Mouse (Mus musculus) heart, adult 2 months (tissue): Measurements from ENCODE around the gene Prpsap1.
A peak's percentile ranks its signal among the peaks of the same experiment; 100 is the strongest.

ENCODE experiments used
- CTCF ChIP-seq: fragments of 200-600 bp; IDR thresholded peaks from 2 replicates; pipeline ENCODE4 v1.8.1; 2022; ENCODE audit warnings: antibody characterized with exemption, mild to moderate bottlenecking, moderate library complexity
- EP300 ChIP-seq: fragments of 200-500 bp; IDR thresholded peaks from 2 replicates; pipeline ENCODE4 v1.6.1; 2011; ENCODE audit warnings: low read depth, low read length, control low read depth; ENCODE audit not compliant: insufficient read depth
- POLR2A ChIP-seq: fragments of 200-500 bp; IDR thresholded peaks from 2 replicates; pipeline ENCODE4 v1.6.1; 2011; ENCODE audit warnings: mild to moderate bottlenecking, low read depth, low read length, control low read depth; ENCODE audit not compliant: insufficient read depth

DNA sequence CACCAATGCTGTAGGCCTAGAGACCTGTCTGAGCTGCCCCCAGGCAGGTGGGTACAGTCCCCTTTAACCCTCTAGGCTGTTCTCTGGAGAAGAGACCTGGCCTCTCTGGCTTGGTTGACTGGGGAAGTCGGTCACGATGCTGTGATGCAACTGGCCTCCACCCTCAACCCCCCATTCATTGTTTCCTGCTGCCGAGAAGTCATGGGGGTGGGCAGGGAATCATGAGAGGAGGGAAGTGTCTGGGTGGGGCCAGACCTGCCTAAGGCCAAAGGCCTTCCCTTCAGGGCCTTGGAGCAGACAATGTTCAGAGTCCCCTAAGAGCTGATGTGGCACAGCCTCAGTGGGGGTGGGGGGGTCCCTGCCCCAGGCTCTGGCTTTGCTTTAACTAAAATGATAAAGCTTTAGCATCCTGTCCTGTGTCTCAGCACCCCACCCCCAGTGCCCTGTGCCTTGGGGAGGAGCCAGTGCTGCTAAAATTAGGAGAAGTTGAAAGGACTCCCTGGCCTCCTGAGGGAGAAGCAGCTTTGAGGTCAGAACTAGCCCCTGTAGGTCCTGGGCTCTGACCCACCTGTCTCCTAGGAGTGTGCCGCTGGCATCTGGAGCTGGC, 57.2 kb downstream of the Prpsap1 start:
- TF ChIP-seq CTCF (no peak), EP300 (peak; percentile 76; the same call in 1 of the 2 replicates), POLR2A (no peak)
